Mouse (Mus musculus): ENCODE data around the gene Hddc3.

- TF ChIP-seq POLR2A (IDR thresholded peaks at IDR 0.05; ENCODE audit: insufficient read depth, low read depth, low read length) (peak; percentile 58), CTCF (IDR thresholded peaks at IDR 0.05) (peak; percentile 12), EP300 (IDR thresholded peaks at IDR 0.05; ENCODE audit: insufficient read depth, low read depth, low read length) (no peak)
Measured at GRCm38 (mm10) chr7:80294062-80294763, 48.7 kb upstream of the Hddc3 start, which contains the start of gene Prc1.

All from heart, adult 2 months (tissue).